Mouse (Mus musculus) hindbrain, embryonic 16.5 days (tissue): ENCODE data around the gene Slc45a1. TPM values are rescaled to one million over a fixed set of nuclear protein-coding genes. Genes with fewer than 3 reads are reported as not detected.
A peak's percentile ranks its signal among the peaks of the same experiment; 100 is the strongest.
"Not testable (repeated sequence)": the region's sequence is repeated elsewhere in the genome, so short reads cannot be mapped to it uniquely, and the experiment has no call there.

Source experiments
- ATAC-seq: fragments of 200-750 bp; cut with Nextera tagmentation; 2 replicates; pipeline ENCODE4 v1.8.0; 2017; ENCODE audit warnings: moderate TSS enrichment, moderate library complexity
- H3K27ac ChIP-seq: fragments of 300-500 bp; sonication (generic); 2 replicates; pipeline ENCODE4 v1.5.1; 2014; ENCODE audit warnings: low read depth, mild to moderate bottlenecking, control low read depth, low read length, moderate library complexity
- H3K27me3 ChIP-seq: fragments of 300-500 bp; sonication (generic); replicated peaks from 2 replicates; pipeline ENCODE4 v1.6.1; 2014; ENCODE audit warnings: low read length; ENCODE audit not compliant: control insufficient read depth, insufficient read depth
- H3K36me3 ChIP-seq: fragments of 300-500 bp; sonication (generic); 2 replicates; pipeline ENCODE4 v1.6.1; 2014; ENCODE audit warnings: mild to moderate bottlenecking, low read length, moderate library complexity, mixed read lengths; ENCODE audit not compliant: control insufficient read depth, insufficient read depth
- H3K4me1 ChIP-seq: fragments of 300-500 bp; sonication (generic); 2 replicates; pipeline ENCODE4 v1.6.1; 2014; ENCODE audit warnings: low read depth, low read length; ENCODE audit not compliant: control insufficient read depth, insufficient read depth
- H3K4me2 ChIP-seq: fragments of 300-500 bp; sonication (generic); 2 replicates; pipeline ENCODE4 v1.6.1; 2014; ENCODE audit warnings: mild to moderate bottlenecking, low read length, control low read depth, moderate library complexity
- H3K4me3 ChIP-seq: fragments of 300-500 bp; sonication (generic); 2 replicates; pipeline ENCODE4 v1.5.1; 2014; ENCODE audit warnings: mild to moderate bottlenecking, low read length, control low read depth, moderate library complexity
- H3K9ac ChIP-seq: fragments of 300-500 bp; sonication (generic); 2 replicates; pipeline ENCODE4 v1.6.1; 2014; ENCODE audit warnings: low read depth, mild to moderate bottlenecking, control low read depth, low read length, moderate library complexity
- H3K9me3 ChIP-seq: fragments of 300-500 bp; sonication (generic); 2 replicates; pipeline ENCODE4 v1.6.1; 2014; ENCODE audit warnings: mild to moderate bottlenecking, low read length, moderate library complexity; ENCODE audit not compliant: control insufficient read depth
- WGBS: fragments of 180-500 bp; shearing (Covaris S2); extraction: QIAGEN DNeasy Blood & Tissue Kit; methylation state at CpG from one replicate; pipeline ENCODE4 v1.1.7; 2014; 5-methylcytosine and 5-hydroxymethylcytosine counted together
- polyA plus RNA-seq: library from polyadenylated mRNA; unstranded; fragments of >200 nt; fragmentation: Nextera tagmentation; extraction: Ambion mirVana; gene quantifications from 2 replicates; pipeline ENCODE4 v1.2.1, GENCODE M21; 2015

The Slc45a1 gene
- polyA plus RNA-seq, 1 experiment from 2014 or later, result 44.7 TPM

GRCm38 (mm10) chr4:150600503-150600902 is 51.5 kb downstream of the Slc45a1 start:
- H3K4me2 ChIP-seq, H3K4me3 ChIP-seq, H3K36me3 ChIP-seq, H3K27ac ChIP-seq, H3K9ac ChIP-seq, H3K27me3 ChIP-seq, H3K9me3 ChIP-seq, ATAC-seq: not testable (repeated sequence)
- peaks cover 24% of the 10 kb centered on the region for H3K4me1 ChIP-seq
- 92% methylated on average over 2 of the region's 2 CpGs for WGBS

DNA sequence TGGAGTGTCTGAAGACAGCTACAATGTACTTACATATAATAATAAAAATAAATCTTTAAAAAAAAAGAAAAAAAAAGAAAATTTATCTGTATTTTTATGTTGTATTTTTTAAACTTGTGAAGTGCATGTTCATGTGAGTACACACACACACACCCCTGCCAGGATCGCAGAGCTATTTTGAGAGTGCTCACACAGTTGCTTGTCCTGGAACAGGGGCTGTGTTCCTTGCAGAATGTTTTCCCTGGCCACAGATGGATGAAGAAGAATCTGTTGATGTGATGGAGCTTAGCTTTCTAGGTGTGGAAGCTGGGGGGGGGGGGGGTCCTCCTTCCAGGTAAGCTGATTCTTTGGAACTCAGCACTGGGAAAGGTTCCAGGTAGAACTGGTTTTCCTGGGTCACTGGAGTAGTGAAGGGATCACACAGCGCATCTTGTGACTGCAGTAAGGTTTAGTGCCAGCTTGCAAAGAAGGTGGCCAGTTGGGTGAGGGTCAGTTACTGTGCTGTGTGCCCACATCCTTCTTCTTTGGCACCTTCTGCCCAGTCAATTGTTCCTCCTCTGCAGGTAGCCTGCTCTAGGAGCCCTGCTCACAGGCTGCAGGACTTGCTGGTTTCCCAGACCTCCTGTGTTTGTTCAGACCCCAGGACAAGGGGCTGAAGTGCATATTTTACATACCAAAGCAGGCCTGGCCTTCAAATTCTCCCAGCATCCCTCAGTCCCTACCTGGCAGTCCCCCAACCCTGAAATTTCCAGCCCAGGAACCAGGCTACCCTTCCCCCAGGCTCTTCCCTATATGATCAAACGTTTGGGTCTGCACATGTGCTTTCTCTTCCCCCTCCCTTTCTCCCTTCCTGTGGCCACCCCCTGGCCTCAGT is 52.6 kb downstream of the Slc45a1 start:
- H3K27ac ChIP-seq, result peak overlapping the region; percentile 35
- H3K27me3 ChIP-seq, result no peaks in the 10 kb centered on the region
- no peak overlapping the region for H3K9ac ChIP-seq
- no peak overlapping the region for H3K4me3 ChIP-seq
- H3K4me2 ChIP-seq, result no peak overlapping the region
- H3K36me3 ChIP-seq, result no peaks in the 10 kb centered on the region
- ATAC-seq, result no peak
- H3K9me3 ChIP-seq, result no peaks in the 10 kb centered on the region
- WGBS, result 51% methylated on average over 3 of the region's 3 CpGs
- peaks cover 18% of the 10 kb centered on the region for H3K4me1 ChIP-seq

DNA sequence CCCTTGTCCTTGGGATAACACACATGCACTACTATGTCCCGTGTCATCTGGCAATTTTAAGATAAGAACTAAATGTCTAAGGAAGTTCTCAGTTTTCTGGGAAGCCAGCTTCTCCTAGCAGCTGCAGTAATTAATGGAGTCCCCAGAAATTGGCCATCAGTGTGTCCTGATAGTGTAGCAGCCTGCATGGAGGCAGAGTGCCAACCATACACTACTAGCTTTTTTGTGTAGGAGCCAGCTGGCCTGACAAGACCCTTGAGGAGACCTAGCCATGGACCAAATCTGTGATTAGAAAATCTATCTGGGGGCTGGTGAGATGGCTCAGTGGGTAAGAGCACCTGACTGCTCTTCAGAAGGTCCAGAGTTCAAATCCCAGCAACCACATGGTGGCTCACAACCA is 53.3 kb downstream of the Slc45a1 start:
- Histone ChIP-seq H3K27ac (peak overlapping the region; percentile 53), H3K4me1 (peaks cover 18% of the 10 kb centered on the region)
- peak; percentile 71 for ATAC-seq

GRCm38 (mm10) chr4:150595991-150596390 is 56.0 kb downstream of the Slc45a1 start:
- peaks cover 28% of the 10 kb centered on the region for H3K4me1 ChIP-seq

More for the DNA sequence above, 53.3 kb downstream of the Slc45a1 start:
- no peak overlapping the region for H3K4me2 ChIP-seq
- no peaks in the 10 kb centered on the region for H3K9me3 ChIP-seq
- WGBS, result 71% methylated on average over 1 of the region's 1 CpGs
- no peaks in the 10 kb centered on the region for H3K36me3 ChIP-seq
- H3K27me3 ChIP-seq, result no peaks in the 10 kb centered on the region
- H3K9ac ChIP-seq, result no peak overlapping the region
- H3K4me3 ChIP-seq, result no peak overlapping the region

GRCm38 (mm10) chr4:150595071-150595470 is 56.9 kb downstream of the Slc45a1 start:
- Histone ChIP-seq H3K36me3 (no peaks in the 10 kb centered on the region), H3K4me3 (no peak overlapping the region), H3K27ac (no peak overlapping the region), H3K27me3 (no peaks in the 10 kb centered on the region), H3K9ac (no peak overlapping the region), H3K9me3 (no peaks in the 10 kb centered on the region), H3K4me2 (no peak overlapping the region), H3K4me1 (peaks cover 30% of the 10 kb centered on the region)
- WGBS, result 77% methylated on average over 3 of the region's 3 CpGs
- ATAC-seq, result no peak

More at GRCm38 (mm10) chr4:150595991-150596390, 56.0 kb downstream of the Slc45a1 start:
- no peak for ATAC-seq
- Histone ChIP-seq H3K27ac (no peak overlapping the region), H3K27me3 (no peaks in the 10 kb centered on the region), H3K9ac (no peak overlapping the region), H3K4me2 (no peak overlapping the region), H3K9me3 (no peaks in the 10 kb centered on the region), H3K4me3 (no peak overlapping the region), H3K36me3 (no peaks in the 10 kb centered on the region)
- 85% methylated on average over 5 of the region's 5 CpGs for WGBS

DNA sequence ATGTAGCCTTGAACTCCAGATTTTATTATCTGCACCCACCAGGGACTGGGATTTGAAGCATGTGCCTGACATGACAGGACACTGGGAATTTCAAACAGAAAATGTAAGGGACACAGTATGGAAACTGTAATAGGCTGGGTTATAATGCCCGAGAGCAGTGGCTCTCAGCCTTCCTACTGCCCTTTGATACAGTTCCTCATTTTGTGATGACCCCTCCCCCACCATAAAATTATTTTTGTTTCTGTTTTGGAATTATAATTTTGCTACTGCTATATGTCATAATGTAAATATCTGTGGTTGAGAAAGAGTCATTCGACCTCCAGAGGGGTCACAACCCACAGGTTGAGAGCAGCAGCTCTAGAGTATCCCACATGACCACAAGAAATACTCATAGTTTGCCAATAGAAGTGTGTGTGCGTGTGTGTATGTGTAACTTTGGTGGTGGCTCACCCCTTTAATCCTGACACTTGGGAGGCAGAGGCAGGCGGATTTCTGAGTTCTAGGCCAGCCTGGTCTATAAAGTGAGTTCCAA is 57.6 kb downstream of the Slc45a1 start:
- no peaks in the 10 kb centered on the region for H3K27me3 ChIP-seq
- ATAC-seq, result no peak
- H3K4me2 ChIP-seq, result no peak overlapping the region
- WGBS, result 93% methylated on average over 4 of the region's 4 CpGs
- H3K4me1 ChIP-seq, result peaks cover 26% of the 10 kb centered on the region
- H3K9ac ChIP-seq, result no peak overlapping the region
- no peak overlapping the region for H3K4me3 ChIP-seq
- no peak overlapping the region for H3K27ac ChIP-seq
- H3K9me3 ChIP-seq, result no peaks in the 10 kb centered on the region
- no peaks in the 10 kb centered on the region for H3K36me3 ChIP-seq

- no peaks in the 10 kb centered on the region for H3K9me3 ChIP-seq
- WGBS, result 85% methylated on average over 4 of the region's 4 CpGs
- no peak for ATAC-seq
- no peak overlapping the region for H3K9ac ChIP-seq
- no peak overlapping the region for H3K4me3 ChIP-seq
- peaks cover 25% of the 10 kb centered on the region for H3K4me1 ChIP-seq
- no peaks in the 10 kb centered on the region for H3K36me3 ChIP-seq
- no peak overlapping the region for H3K27ac ChIP-seq
- no peak overlapping the region for H3K4me2 ChIP-seq
- H3K27me3 ChIP-seq, result no peaks in the 10 kb centered on the region
Observed at GRCm38 (mm10) chr4:150593473-150594217, 58.3 kb downstream of the Slc45a1 start.

DNA sequence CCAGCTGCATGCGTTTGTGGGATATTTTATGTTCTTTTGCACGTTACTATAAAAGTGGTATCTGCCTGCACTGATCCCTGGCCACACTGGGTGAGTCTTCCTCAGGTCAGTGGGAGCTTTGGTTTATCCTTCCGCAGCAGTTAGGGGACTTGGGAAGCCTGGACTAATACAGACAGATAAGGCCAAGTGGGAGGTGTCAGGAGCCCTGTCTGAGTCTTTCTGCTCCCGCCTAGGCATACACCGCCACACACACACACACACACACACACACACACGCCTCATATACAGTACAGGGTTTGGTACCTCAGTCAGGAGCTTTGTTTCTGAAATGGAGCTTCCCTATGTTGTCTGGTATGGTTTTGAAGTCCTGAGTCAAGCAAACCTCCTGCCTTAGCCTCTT is 59.9 kb downstream of the Slc45a1 start:
- no peak for ATAC-seq
- peaks cover 19% of the 10 kb centered on the region for H3K4me1 ChIP-seq
- H3K27ac ChIP-seq, result no peak overlapping the region
- H3K9ac ChIP-seq, result no peak overlapping the region
- WGBS, result 79% methylated on average over 6 of the region's 6 CpGs
- no peak overlapping the region for H3K4me2 ChIP-seq
- H3K9me3 ChIP-seq, result no peaks in the 10 kb centered on the region
- H3K27me3 ChIP-seq, result no peaks in the 10 kb centered on the region
- no peak overlapping the region for H3K4me3 ChIP-seq
- H3K36me3 ChIP-seq, result no peaks in the 10 kb centered on the region

GRCm38 (mm10) chr4:150591602-150592001 is 60.4 kb downstream of the Slc45a1 start:
- Histone ChIP-seq H3K4me1 (peaks cover 24% of the 10 kb centered on the region), H3K4me3 (no peak overlapping the region), H3K36me3 (no peaks in the 10 kb centered on the region), H3K4me2 (no peak overlapping the region), H3K27ac (no peak overlapping the region), H3K27me3 (no peaks in the 10 kb centered on the region), H3K9me3 (no peaks in the 10 kb centered on the region), H3K9ac (no peak overlapping the region)
- 70% methylated on average over 4 of the region's 4 CpGs for WGBS
- no peak for ATAC-seq
